Mouse (Mus musculus): ENCODE measurements at regions not wholly inside any gene's neighbourhood (a gene's known extent, or its start where the extent isn't known, plus 50 kb on each side); places are given as distances from the start of the nearest gene placed in this dataset.

GRCm38 (mm10) chr17:45928903-45929477 is 103.2 kb downstream of the Vegfa start:
- no peak for DNase-seq (ENCODE audit: low spot score)

GRCm38 (mm10) chr17:45928013-45928412 is 104.2 kb downstream of the Vegfa start:
- no peak for DNase-seq (ENCODE audit: low spot score)

- no peak for DNase-seq (ENCODE audit: low spot score)
These were observed 106.3 kb downstream of the Vegfa start for GRCm38 (mm10) chr17:45925845-45926244.

- no peak for DNase-seq (ENCODE audit: low spot score)
These were observed 107.6 kb downstream of the Vegfa start for GRCm38 (mm10) chr17:45924595-45924994.

- DNase-seq (ENCODE audit: low spot score): peak; percentile 49
These were observed 108.9 kb downstream of the Vegfa start for GRCm38 (mm10) chr17:45923217-45923730.

- no peak for DNase-seq (ENCODE audit: low spot score)
These were observed 114.5 kb downstream of the Vegfa start for GRCm38 (mm10) chr17:45917647-45918046.

GRCm38 (mm10) chr17:45916937-45917336 is 115.2 kb downstream of the Vegfa start:
- no peak for DNase-seq (ENCODE audit: low spot score)

- DNase-seq (ENCODE audit: low spot score): no peak
These were observed 117.4 kb downstream of the Vegfa start for GRCm38 (mm10) chr17:45914706-45915240.

- no peak for DNase-seq (ENCODE audit: low spot score)
These were observed 117.9 kb downstream of the Vegfa start for GRCm38 (mm10) chr17:45914237-45914636.

GRCm38 (mm10) chr17:45913671-45914070 is 118.5 kb downstream of the Vegfa start:
- no peak for DNase-seq (ENCODE audit: low spot score)

- no peak for DNase-seq (ENCODE audit: low spot score)
These were observed 120.0 kb downstream of the Vegfa start for GRCm38 (mm10) chr17:45912165-45912564.

- no peak for DNase-seq (ENCODE audit: low spot score)
These were observed 120.9 kb downstream of the Vegfa start for GRCm38 (mm10) chr17:45911201-45911731.

- no peak for DNase-seq (ENCODE audit: low spot score)
These were observed 121.9 kb downstream of the Vegfa start for GRCm38 (mm10) chr17:45910245-45910644.

- no peak for DNase-seq (ENCODE audit: low spot score)
These were observed 124.6 kb downstream of the Vegfa start for GRCm38 (mm10) chr17:45907587-45907986.

- no peak for DNase-seq (ENCODE audit: low spot score)
These were observed 126.6 kb downstream of the Vegfa start for GRCm38 (mm10) chr17:45905596-45905995.

- DNase-seq (ENCODE audit: low spot score): no peak
These were observed 127.9 kb downstream of the Vegfa start for GRCm38 (mm10) chr17:45904251-45904650.

- DNase-seq (ENCODE audit: low spot score): no peak
These were observed 128.9 kb downstream of the Vegfa start for GRCm38 (mm10) chr17:45903294-45903693.

GRCm38 (mm10) chr17:45902668-45903067 is 129.5 kb downstream of the Vegfa start:
- no peak for DNase-seq (ENCODE audit: low spot score)

- no peak for DNase-seq (ENCODE audit: low spot score)
These were observed 135.3 kb downstream of the Vegfa start for GRCm38 (mm10) chr17:45896922-45897302.

- no peak for DNase-seq (ENCODE audit: low spot score)
These were observed 135.8 kb downstream of the Vegfa start for GRCm38 (mm10) chr17:45896142-45896921.

GRCm38 (mm10) chr17:45894166-45894565 is 138.0 kb downstream of the Vegfa start:
- no peak for DNase-seq (ENCODE audit: low spot score)

GRCm38 (mm10) chr17:45893698-45894097 is 138.5 kb downstream of the Vegfa start:
- no peak for DNase-seq (ENCODE audit: low spot score)

- DNase-seq (ENCODE audit: low spot score): no peak
These were observed 139.1 kb downstream of the Vegfa start for GRCm38 (mm10) chr17:45893094-45893493.

Data from embryo, embryonic 10 days (tissue).